In genomic region chr9:122540091-122540490, GRCm38 (mm10) we compare ENCODE assay signal across 13 mouse cellular contexts.
DNase-seq lines count a peak whose midpoint lies in the region; ATAC-seq and TF ChIP-seq lines count a peak whose summit lies in the region.
"Had no signal": no experiment of that assay in that cellular context is flagged by ENCODE, and none has a peak within 500 bp of the region (broad histone marks: within the 10 kb centered on the region; RNA-seq: fewer than 3 reads in every experiment).

No protein-coding gene starts in this region.

- TF ChIP-seq CTCF in forebrain, postnatal 0 days (IDR thresholded peaks at IDR 0.05; ENCODE audit: low read depth) = no peak

- H3K36me3 ChIP-seq in forebrain, embryonic 11.5 days (ENCODE audit: control insufficient read depth, insufficient read depth, low read length) = no peaks in the 10 kb centered on the region
- no peaks in the 10 kb centered on the region for H3K36me3 ChIP-seq in forebrain, postnatal 0 days (ENCODE audit: insufficient read depth)
- no peaks in the 10 kb centered on the region for H3K36me3 ChIP-seq in limb, embryonic 11.5 days (ENCODE audit: control insufficient read depth, insufficient read depth, low read length)

- H3K27ac ChIP-seq in forebrain, embryonic 11.5 days (ENCODE audit: low read depth, low read length) = no peak overlapping the region
- H3K27ac ChIP-seq in forebrain, postnatal 0 days (ENCODE audit: low read depth, low read length) = no peak overlapping the region
- H3K27ac ChIP-seq in limb, embryonic 11.5 days (replicated peaks; ENCODE audit: low read depth, low read length) = no peak overlapping the region
- H3K27ac ChIP-seq: liver, embryonic 14.5 days had no signal

- H3K4me2 ChIP-seq in forebrain, embryonic 11.5 days (ENCODE audit: low read depth, low read length, severe bottlenecking) = no peak overlapping the region
- H3K4me2 ChIP-seq in forebrain, postnatal 0 days (ENCODE audit: low read depth) = no peak overlapping the region
- no peak overlapping the region for H3K4me2 ChIP-seq in limb, embryonic 11.5 days (ENCODE audit: low read depth, severe bottlenecking)

- peak; percentile 47 for DNase-seq in forebrain, embryonic 11.5 days (ENCODE audit: low spot score)
- no peak for DNase-seq in forebrain, postnatal 0 days
- DNase-seq in kidney, postnatal 10 days = peak; percentile 24
- DNase-seq in kidney, postnatal 14 days = no peak
- peak; percentile 13 for DNase-seq in ZHBTc4 (ENCODE audit: low read depth, low spot score)
- DNase-seq in limb, embryonic 11.5 days (ENCODE audit: low spot score) = peak; percentile 48
- no peak for DNase-seq in layer of hippocampus, postnatal 25 days (ENCODE audit: extremely low spot score in 1 of 2, low spot score in 1 of 2)
- no peak for DNase-seq in cerebellum, adult 18-20 months
- DNase-seq: adrenal gland, adult 8-10 months; cerebellum, adult 9-10 months; lung, postnatal 14 days had no signal

- H3K4me3 ChIP-seq in forebrain, embryonic 11.5 days (ENCODE audit: low read depth, low read length) = no peak overlapping the region
- no peak overlapping the region for H3K4me3 ChIP-seq in forebrain, postnatal 0 days (ENCODE audit: low read depth, low read length)
- no peak overlapping the region for H3K4me3 ChIP-seq in limb, embryonic 11.5 days (ENCODE audit: low read depth, low read length)

- 57% methylated on average over 3 of the region's 3 CpGs for WGBS in forebrain, embryonic 11.5 days
- 57% methylated on average over 3 of the region's 3 CpGs for WGBS in forebrain, postnatal 0 days
- 49% methylated on average over 3 of the region's 3 CpGs for WGBS in limb, embryonic 11.5 days

- no peak overlapping the region for H3K9ac ChIP-seq in forebrain, embryonic 11.5 days (ENCODE audit: low read length)
- no peak overlapping the region for H3K9ac ChIP-seq in forebrain, postnatal 0 days
- H3K9ac ChIP-seq in limb, embryonic 11.5 days (ENCODE audit: low read length) = no peak overlapping the region
- H3K9ac ChIP-seq: liver, embryonic 14.5 days had no signal

- no peaks in the 10 kb centered on the region for H3K9me3 ChIP-seq in forebrain, embryonic 11.5 days (ENCODE audit: control insufficient read depth, low read length)
- H3K9me3 ChIP-seq in forebrain, postnatal 0 days (ENCODE audit: low read length) = no peaks in the 10 kb centered on the region
- H3K9me3 ChIP-seq in limb, embryonic 11.5 days (ENCODE audit: control insufficient read depth, low read length) = no peaks in the 10 kb centered on the region

- ATAC-seq in forebrain, embryonic 11.5 days (replicated peaks; ENCODE audit: low FRiP score) = no peak
- no peak for ATAC-seq in forebrain, postnatal 0 days
- no peak for ATAC-seq in limb, embryonic 11.5 days (ENCODE audit: insufficient number of reproducible peaks, low FRiP score, low TSS enrichment, low read depth)
- ATAC-seq: inflammation-experienced regulatory T-cells, adult 6 months had no signal

- no peaks in the 10 kb centered on the region for H3K27me3 ChIP-seq in forebrain, embryonic 11.5 days (ENCODE audit: control insufficient read depth, insufficient read depth, low read length)
- no peaks in the 10 kb centered on the region for H3K27me3 ChIP-seq in forebrain, postnatal 0 days (ENCODE audit: insufficient read depth, low read length)
- H3K27me3 ChIP-seq in limb, embryonic 11.5 days (ENCODE audit: control insufficient read depth, insufficient read depth, low read length) = no peaks in the 10 kb centered on the region

- H3K4me1 ChIP-seq in forebrain, embryonic 11.5 days (replicated peaks; ENCODE audit: control insufficient read depth, insufficient read depth, low read length) = no peaks in the 10 kb centered on the region
- H3K4me1 ChIP-seq in forebrain, postnatal 0 days (ENCODE audit: insufficient read depth) = no peaks in the 10 kb centered on the region
- no peaks in the 10 kb centered on the region for H3K4me1 ChIP-seq in limb, embryonic 11.5 days (ENCODE audit: control insufficient read depth, insufficient read depth, low read length)

Comparison
In these comparisons a context has a peak if more than half of its experiments do, and no peak if none do; other contexts are left out.
1. DNase-seq: peak in forebrain, embryonic 11.5 days (single experiment), kidney, postnatal 10 days (single experiment), ZHBTc4 (single experiment) and limb, embryonic 11.5 days (single experiment); none in forebrain, postnatal 0 days (single experiment), kidney, postnatal 14 days (single experiment), layer of hippocampus, postnatal 25 days (0 of 2) and cerebellum, adult 18-20 months (0 of 2).